In the genomic region with DNA sequence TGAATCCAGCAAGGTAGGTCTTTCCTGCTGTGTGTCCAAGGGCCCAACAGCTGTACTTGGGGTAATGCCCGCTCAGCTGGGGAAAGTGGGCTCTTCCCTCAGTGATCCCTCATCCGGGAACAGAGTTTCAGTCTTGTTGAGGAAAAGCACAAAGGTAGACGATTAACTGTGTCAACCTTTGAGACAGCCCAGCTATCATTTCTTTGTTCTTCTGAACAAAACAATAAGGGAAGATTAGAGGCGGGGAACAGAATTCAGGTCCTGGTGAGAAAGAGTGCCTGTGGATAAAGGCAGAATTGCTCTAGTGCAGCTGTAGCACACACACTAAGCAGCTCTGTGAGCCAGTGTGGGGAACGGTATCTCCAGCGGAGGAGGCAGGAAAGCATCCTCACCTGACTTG, we compare ENCODE assay signal across 18 mouse cellular contexts.
"Had no signal": no experiment of that assay in that cellular context is flagged by ENCODE, and none has a peak within 500 bp of the region (broad histone marks: within the 10 kb centered on the region; RNA-seq: fewer than 3 reads in every experiment).

No protein-coding gene starts in this region.

- ATAC-seq: midbrain, embryonic 16.5 days had no signal

- H3K4me3 ChIP-seq: midbrain, embryonic 10.5 days; midbrain, embryonic 12.5 days; myocyte; neural tube, embryonic 13.5 days; neural tube, embryonic 15.5 days had no signal

- H3K9me3 ChIP-seq: midbrain, embryonic 10.5 days; midbrain, embryonic 12.5 days; neural tube, embryonic 13.5 days; neural tube, embryonic 15.5 days had no signal

- H3K27ac ChIP-seq: midbrain, embryonic 10.5 days; midbrain, embryonic 12.5 days; neural tube, embryonic 13.5 days; neural tube, embryonic 15.5 days had no signal

- H3K27me3 ChIP-seq: neural tube, embryonic 13.5 days; neural tube, embryonic 15.5 days had no signal

- H3K4me2 ChIP-seq: lung, embryonic 14.5 days; midbrain, embryonic 12.5 days; neural tube, embryonic 13.5 days; neural tube, embryonic 15.5 days had no signal

- DNase-seq: lung, adult 18-20 months; lung, embryonic 14.5 days; lung, postnatal 10 days; lung, postnatal 4 days; retina, postnatal 1 day; right cerebral cortex, adult 18-20 months; right cerebral cortex, postnatal 25 days; right cerebral cortex, postnatal 4 days; spleen, adult 18-20 months; thymus, adult 18-20 months; thymus, postnatal 14 days; thymus, postnatal 4 days had no signal

- H3K4me1 ChIP-seq: midbrain, embryonic 12.5 days had no signal

- H3K9ac ChIP-seq: lung, embryonic 14.5 days; midbrain, embryonic 12.5 days; neural tube, embryonic 13.5 days; neural tube, embryonic 15.5 days had no signal

- H3K36me3 ChIP-seq: midbrain, embryonic 10.5 days; midbrain, embryonic 12.5 days; neural tube, embryonic 13.5 days; neural tube, embryonic 15.5 days had no signal
